Mouse (Mus musculus) cerebellum, adult (tissue): ENCODE data around the gene Fam161b.

ENCODE experiments used
- ATAC-seq: cut with Nextera tagmentation; 2 replicates; pipeline ENCODE4 v1.9.2; 2017; ENCODE audit warnings: mild to moderate bottlenecking, moderate library complexity, mixed read lengths; ENCODE audit not compliant: insufficient number of reproducible peaks, low FRiP score, low TSS enrichment

The Fam161b gene

DNA sequence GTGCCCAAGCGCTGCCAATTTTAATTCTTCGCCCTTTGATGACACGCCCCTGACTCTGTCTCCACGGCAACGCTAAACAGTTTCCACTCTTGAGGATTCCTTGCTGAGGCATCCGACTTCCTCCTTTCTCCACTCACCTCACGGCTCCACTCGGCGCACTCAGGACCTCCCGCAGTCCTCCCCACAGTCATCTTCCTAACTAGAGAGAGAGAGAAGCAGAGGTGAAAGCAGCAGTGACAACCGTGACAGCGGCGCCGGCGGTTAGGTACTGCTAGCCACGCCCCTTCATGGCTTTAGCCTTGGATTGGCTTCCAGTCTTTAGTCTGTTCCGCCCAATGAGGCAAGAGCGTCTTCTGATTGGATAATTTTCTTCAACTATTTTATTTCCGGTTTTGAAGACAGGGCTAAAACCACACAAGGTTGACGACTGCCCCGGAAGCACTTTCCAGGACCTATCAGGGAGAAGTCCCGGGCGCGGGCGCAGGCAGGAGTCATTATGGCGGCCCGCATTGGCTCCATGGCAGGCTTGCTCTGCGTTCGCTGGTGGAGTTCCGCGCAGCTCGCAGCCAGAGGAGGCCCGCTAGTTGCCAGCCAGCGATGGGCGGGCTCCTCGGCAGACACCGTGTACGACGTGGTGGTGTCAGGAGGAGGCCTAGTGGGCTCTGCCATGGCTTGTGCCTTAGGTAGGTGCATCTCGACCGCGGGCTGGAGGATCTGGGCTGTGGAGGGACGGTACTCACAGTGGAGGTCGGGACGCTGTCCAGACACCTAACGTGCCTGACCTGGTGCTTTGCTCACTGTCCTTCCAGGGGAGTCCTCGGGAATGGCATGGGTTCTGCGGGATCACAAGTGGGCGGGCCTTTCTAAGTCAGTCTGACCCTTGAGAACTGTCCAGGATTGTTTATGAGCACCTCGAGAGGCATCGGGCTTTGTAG lies at the start of gene Fam161b, which contains the start of gene Coq6:
Fam161b (minus strand) TSS at position 279 of the 935 bp plus-strand sequence.
Coq6 (plus strand) TSS at position 103 of the 935 bp plus-strand sequence.
- ATAC-seq, result peak; percentile 98

- ATAC-seq, result peak; percentile 92
Observed at GRCm38 (mm10) chr12:84408819-84409507, 47.3 kb upstream of the Fam161b start, which contains the start of the genes Entpd5 and Bbof1. Gene Entpd5 (minus strand): TSS chr12:84409029. Gene Bbof1 (plus strand): TSS chr12:84409071.

DNA sequence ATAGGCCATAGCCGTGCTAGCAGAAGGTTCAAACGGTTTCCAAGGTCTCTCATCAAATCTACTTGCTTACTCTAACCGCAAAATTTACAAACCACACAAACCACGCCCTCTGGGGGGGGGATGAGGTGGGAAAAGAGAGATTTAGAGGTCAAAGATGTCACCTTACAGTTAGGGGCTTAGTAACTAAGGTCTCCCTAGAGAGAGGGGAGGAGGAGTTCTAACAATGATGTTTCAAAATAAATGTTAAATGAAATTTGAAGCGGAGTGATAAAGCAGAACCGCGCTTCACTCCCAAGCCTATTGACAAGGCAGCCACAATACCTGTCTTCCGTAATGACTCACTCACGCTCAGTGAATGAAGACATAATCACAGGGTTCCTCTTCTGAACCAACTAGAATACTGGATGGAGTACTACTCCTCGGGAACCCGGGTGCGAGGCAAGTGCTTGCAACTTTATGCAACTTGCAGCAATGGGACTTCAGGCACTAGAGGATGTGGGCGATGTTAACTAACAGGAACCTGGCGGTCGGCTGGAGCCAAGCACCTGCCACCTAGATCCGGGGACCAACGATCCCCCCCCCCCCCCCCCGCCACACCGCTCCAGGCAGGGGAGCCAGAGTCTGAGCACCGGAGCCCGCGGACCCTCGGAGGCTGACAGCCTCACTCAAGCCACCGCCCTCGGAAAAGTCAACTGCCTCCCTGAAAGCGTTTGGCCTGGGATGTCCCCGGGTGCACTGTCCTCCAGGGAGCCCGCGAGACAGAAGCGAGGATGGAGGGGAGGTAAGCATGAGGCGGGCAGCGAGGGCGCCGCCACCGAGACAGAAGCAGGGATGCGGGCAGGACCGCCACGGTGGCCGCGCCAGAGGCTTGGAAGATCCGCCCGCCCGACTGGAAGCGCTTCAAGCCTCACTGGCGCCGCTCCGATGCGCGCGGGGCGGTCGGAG lies 46.5 kb upstream of the Fam161b start:
- ATAC-seq, result peak; percentile 64

DNA sequence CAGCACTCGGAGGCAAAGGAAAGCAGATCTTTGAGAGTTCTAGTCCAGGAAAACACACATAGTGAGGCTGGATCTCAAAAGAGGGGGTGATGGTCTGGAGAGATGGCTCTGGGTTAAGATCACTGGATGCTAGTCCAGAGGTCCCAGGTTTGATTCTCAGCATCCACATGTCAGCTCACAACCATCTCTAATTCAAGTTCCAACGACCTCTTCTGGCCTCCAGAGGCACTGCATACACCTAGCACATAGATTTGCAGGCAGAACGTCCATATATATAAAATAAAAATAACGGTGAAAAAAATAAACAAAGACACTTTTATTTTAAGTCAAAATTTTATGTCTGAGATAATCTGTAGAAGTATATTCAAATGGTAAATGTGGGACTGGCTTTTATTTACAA lies 45.6 kb upstream of the Fam161b start:
- ATAC-seq, result no peak

DNA sequence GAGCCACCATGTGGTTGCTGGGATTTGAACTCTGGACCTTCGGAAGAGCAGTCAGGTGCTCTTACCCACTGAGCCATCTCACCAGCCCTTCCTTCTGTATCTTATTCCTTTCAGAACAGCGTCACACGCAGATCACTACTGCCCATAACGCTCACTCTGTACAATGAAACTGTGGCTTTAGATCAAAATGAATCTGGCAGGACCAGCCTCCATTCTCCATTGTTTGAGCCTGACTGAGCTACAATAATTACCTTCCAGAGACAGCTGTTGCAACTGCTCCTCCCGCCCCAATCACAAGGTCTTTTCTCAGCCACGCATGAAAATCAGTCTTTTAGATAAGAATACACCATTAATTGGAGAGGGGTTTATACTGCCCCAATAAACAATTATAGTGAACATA lies 42.9 kb upstream of the Fam161b start:
- no peak for ATAC-seq

DNA sequence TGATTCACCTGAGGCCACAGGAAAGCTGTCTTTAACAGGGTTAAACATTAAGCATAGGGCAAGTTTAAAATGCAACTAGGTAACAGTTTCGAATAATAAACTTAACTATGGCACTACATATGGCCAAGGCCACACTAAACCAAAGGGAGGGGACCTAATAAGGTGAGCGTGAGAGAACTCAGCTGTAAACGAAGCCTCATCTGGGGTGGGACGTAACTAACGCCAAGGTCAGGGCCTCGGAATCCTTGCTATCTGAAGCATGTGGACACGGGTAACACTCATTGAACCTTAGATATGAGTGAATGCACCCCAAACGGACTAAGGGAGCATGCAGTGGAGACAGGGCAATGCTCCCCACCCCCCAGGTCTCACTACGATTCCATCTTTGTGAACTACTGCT lies 41.3 kb upstream of the Fam161b start:
- ATAC-seq, result no peak

DNA sequence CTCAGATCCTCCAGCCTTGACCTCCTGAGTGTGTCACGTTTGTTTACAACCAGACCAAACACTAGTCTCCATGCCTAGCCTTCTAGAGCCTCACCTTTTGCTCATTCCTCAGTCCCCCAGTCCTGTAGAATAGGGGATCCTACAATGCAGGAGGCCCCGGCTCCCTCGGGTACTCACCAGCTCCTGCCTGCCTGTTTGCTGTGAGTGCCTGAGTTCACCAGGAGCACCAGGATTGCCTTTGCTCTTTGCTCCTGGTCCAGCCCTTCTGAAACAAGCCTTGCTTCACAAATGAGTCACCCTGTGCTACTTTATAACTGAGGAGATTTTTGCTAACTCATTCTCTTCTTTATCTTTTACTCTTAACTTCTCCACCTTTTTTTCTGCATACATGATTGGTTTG lies 39.0 kb upstream of the Fam161b start:
- ATAC-seq, result no peak

- ATAC-seq, result no peak
Observed at GRCm38 (mm10) chr12:84400068-84400467, 38.4 kb upstream of the Fam161b start.

DNA sequence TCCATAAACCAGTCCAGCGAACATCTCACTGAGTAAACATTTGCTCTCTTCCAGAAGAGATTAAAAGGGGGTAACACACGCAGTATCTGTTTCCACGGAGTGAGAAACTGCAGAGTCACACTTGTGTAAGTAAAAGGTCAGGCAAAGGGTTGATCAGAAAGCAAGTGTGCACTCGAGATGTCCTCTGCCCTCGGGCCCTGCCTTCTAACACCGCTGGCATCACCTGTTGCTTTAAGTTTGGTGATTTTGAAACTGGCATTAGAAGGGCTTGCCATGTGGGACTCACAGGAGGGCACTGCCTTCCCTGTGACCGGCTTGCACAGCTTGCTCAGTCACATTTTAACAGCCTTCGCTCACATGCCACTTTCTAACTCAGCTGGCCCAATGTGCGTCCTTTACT lies 38.0 kb upstream of the Fam161b start:
- ATAC-seq, result no peak

DNA sequence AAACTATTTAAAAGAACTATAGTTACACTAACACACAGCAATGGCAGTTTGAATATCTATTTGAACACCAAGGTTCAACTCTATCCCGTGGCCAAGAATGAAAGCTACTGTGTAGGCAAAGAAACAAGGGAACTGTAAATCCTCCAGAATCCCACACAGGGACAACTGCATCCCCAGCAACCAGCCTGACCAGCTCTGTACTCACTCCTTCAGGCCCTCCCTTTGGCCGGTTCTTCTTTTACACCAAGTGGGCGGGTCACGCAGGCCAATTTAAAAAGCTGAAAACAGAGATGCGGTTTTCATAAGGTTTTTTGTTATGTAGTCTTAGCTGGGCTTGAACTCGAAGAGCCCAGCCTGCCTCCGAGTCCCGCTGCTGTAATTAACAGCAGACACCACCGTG lies 37.5 kb upstream of the Fam161b start:
- no peak for ATAC-seq

- no peak for ATAC-seq
Observed at GRCm38 (mm10) chr12:84398629-84399028, 37.0 kb upstream of the Fam161b start.

DNA sequence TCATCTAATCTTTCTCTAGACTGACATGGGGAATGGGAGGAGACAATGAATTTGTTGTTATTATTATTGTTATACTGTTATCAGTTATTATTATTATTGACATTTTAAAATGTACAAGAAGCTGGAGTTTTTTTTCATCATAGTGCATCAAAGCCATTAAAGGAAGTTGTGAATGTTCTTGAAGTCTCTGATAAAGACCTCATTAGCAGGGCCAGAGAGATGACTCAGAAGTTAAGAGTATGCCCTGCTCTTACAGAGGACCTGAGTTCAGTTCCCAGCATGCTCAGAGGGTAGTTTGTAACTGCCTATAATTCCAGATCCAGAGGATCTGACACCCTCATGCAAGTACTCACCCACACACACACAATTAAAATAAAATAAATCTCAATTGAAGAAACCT lies 36.1 kb upstream of the Fam161b start:
- no peak for ATAC-seq

DNA sequence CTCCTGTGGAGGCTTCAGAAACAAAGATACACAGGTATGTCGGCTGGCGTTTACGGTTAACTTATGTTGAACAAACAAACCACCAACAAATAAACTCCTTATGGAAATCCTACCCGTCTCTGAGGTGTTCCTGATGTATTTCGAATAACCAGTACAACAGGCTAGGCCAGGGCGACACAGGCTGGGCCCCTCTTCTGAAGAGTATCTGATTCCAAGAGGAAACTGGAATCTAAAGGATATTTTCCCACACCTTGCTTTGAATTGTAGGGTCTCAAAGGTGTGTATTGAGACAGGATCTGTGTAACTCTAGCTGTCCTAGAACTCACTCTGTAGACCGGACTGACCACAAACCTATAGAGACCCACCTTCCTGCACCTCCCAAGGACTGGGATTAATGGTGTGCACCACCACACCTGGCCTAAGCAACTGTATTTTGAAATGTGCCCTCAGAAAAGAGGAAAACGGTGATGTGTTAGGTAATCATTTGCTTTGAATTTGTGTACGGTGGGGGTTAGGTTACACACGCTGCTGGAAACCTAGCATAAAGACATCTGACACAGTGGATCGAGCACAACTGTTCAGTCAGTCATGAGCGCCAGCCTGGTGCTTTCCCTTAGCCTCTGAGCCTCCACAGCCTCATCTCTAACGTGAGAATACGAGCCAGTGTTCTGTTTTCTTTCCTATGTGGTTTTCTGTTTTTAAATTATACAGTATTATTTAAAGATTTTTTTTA lies 35.5 kb upstream of the Fam161b start:
- no peak for ATAC-seq

DNA sequence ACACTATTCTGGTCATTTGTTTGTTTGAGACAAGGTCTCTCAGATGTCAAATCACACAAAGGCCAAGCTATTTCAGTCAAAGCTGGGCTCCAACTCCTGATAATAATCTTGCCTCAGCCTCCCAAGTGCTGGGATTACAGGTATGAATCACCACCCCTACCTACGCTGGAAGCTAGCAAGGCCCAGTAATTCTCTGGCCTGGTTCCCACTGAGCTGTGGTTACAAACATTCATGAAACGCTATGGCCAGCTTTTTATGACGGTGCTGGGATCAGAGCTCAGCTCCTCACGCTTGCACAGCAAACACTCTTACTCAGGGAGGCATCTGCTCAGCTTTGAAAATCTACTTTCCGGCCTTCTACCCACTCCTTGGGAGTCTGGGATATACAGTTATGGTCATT lies 32.2 kb upstream of the Fam161b start:
- ATAC-seq, result no peak

DNA sequence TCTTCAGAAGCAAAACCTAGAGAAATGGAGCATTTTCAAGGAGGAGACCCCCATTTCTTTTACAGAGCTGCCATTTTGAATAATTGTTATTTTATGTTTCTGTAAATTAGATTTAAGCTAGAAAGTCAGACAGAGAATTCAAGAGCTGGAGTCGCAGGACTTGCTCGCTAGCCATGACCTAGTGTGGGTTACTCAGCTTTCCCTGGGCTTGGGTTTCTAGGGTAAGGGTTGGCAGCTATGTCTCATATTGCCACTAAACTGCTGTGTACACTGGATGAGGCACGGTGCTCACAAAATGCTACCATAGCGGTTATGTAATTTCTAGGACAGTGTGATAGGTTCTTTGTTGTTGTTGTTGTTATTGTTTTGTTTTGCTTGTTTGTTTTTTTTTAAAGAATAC lies 31.0 kb upstream of the Fam161b start:
- ATAC-seq, result no peak

- no peak for ATAC-seq
Observed at GRCm38 (mm10) chr12:84390336-84390735, 28.7 kb upstream of the Fam161b start.

GRCm38 (mm10) chr12:84388774-84389400 lies 27.3 kb upstream of the Fam161b start:
- ATAC-seq, result no peak

DNA sequence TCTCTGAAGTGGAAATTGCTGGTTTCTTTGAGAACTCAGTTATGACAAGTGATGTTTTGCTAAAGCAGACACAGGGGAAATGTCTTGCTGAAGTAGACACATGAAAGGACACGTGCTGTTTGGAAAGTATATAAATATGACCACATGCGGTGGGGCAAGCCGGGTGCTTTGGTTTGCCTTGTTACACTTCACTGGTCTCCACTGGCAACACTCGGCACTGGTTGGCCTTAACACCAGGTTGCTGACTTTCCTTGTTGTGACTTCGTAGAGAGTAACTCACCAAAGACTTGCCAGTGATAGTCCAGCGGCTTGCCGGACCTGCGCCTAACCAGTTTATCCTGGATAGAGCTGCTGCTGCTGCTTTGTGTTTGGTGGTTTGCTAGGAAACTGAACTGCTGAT lies 26.5 kb upstream of the Fam161b start:
- no peak for ATAC-seq

- no peak for ATAC-seq
Observed at GRCm38 (mm10) chr12:84385408-84385807, 23.8 kb upstream of the Fam161b start.
